Mouse (Mus musculus) brain, adult 2 months (tissue): Measurements from ENCODE around the gene Smoc2.

ENCODE experiments used
- DNase-seq: peaks from one replicate; pipeline ENCODE4 v3.0.0; 2011; ENCODE audit warnings: low read depth, low spot score

Gene Smoc2

DNA sequence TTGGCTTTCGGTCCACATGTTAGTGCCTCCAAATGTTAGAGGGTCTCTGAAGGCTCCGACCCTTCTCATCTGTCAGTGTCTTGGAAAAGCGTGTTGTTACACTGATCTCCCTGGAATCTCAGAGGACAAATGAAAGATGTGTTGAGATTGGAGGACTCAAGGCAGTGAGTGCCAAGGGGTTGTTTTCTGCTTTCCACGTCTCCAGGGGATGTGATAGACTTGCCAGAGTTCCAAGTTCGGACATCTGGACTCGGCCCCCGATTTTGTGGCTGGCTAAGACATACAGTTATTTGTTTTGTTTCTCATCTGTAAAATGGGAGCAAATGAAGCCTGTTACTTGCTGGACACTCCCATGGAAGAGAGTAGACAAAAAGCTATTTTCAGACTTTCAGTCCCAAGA, 2.0 kb upstream of the Smoc2 start:
- DNase-seq, result no peak

DNA sequence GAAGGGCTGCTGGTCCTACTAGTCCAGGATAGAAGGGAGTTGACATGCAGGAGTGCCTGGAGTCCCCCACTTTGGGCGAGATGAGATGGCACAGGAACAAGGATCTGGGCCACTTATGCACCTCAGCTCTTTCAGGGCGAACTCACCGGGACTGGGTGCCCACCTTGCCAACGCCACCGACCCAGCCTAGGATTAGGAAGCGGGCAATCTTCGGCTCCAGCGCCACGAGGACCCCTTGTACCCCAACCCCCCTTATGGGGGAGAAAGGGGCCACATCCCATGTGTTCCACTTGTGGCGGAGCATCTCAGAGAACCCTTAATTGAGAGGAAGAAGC, 627 bp downstream of the Smoc2 start:
- no peak for DNase-seq

DNA sequence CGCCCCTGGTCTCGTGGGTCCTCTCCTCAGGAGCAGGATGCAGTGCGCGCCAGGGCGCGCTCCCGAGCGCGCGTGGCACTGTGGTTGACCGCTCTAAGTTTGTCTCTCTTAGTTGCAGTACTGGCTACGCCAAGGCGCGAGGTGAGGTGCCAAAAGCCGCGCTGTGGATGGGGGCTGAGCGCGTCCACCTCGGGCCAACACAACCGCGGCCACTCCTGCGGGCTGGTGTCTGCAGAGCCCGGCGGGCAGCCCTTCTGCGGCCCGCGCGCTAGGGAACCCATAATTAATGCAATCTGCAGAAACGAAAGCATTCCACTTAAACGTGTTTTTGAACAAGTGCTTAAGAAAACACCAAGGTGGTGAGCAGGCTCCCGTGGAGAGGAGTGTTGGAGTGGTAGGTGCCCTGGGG, 1.1 kb downstream of the Smoc2 start:
- no peak for DNase-seq

DNA sequence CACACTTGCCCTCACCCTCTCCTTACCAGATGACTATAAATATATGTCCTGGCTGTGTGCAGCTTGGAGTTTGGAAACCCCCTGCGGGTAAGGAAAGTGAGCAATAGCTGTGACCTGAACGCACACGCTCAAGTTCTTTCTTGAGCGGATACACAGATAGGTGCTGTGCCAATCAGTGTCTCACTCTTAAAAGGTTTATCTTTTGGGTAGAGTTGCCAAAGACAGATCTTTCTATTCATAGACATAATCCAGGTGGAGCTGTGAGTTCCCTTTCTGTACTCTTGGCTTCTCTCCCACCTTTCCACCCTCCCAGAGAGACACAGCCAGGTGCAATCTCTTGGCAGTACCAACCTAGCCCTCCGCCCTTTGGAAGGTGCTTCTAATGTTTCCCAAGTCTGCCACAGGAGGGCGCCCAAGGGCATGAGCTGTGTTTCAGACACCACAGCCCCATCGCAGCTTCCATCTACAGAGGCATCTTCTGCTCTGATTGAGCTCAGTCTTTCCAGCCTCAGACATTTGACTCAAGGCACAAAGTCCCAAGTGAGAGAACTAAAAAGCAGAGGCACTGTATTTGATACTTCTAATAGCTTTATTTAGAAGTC, 8.8 kb downstream of the Smoc2 start:
- peak; percentile 79 for DNase-seq

DNA sequence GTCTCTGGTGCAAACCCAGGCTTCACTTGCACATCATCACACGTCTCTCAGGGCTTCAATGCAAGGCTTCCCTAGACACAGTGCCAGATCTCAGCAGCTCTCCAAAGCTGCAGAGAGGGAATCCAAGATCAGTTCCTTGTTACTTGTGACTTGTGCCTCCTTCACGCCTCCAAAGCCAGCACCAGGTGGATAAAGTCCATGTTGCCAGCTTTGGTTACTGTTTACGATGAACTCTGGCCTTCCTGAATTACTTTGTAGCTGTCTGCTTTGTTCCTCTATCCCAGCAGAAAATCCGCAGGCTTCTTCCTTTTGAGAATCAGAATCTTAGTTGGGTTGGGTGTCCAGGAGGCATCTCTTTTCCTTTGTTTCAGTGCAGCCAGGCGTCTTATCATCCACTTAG, 14.3 kb downstream of the Smoc2 start:
- no peak for DNase-seq

DNA sequence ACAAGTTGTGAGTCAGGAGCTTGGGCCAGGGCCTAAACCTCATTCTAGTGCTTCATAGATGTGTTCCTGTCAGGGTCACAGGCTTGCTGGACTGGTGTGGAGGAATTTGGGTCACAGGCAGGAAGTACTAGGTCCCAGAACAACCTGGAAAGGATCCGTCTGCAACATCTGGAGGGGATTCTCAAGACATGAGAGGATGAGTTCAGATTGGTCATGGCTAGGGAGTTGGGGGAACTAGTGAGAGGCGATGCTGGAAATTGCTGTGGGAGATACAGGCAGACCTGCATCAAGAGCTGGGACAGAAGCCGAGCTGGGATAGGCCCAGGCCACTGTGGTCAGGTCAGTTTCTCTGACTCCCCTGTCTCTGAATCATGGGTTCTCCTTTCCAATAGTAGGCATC, 15.8 kb downstream of the Smoc2 start:
- no peak for DNase-seq

DNA sequence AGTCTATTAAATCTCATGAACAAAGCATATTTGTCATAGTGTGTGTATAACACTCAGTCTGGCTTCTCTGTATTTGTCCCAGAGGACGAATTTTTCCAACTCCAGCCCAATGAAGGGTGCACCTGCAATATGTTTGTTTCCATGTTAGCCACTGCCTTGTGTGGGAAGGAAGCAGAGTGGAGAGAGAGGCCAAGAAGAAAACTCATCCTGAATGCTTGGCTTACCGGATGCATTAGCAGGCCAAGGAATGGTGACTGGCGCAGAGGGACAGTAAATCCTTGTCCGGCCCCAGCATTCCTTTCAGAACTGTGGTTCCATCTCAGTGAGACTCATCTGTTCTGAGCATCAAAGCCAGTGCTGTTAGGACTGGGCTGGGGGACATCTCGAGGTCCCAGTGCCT, 21.1 kb downstream of the Smoc2 start:
- DNase-seq, result no peak

DNA sequence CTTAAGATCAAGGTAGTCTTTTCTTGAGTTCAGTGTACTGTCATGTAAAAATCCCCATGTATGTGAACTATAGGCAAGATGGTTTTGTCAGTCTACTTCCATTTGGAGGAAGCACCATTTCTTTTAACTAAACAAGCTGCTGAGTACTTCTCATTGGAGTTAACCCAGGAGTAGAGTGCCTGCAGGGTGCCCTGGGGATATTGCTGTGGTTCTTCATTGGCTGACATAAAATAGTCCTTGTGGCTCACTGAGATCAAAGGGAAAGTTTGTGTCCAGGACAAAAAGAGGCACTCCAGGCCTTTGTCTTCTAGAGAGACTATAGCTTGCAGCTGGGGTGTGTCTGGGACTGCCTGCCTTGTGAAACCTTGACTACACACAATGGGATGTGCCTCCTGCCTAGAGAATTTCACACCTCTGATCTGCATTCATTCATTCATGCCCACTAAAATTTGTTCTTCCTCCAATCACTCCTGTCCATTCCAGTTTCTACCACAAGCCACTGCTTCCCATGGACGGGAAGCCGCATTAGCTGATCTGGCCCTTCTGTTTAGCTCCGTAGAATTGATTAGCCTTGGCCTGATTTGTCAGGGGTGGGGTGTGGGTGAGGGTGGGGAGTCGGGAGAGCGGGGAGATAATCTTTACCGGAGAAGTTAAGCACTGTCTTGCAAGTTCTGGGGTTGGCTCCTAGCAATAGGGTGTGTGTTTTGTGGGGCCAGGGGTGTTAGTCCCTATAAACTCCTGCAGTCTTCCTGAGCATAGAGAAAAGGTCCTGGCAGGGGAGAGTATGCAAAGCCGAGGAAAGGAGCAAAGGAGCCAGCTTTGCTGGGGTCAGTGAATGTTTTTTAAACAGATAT, 22.4 kb downstream of the Smoc2 start:
- DNase-seq, result no peak

DNA sequence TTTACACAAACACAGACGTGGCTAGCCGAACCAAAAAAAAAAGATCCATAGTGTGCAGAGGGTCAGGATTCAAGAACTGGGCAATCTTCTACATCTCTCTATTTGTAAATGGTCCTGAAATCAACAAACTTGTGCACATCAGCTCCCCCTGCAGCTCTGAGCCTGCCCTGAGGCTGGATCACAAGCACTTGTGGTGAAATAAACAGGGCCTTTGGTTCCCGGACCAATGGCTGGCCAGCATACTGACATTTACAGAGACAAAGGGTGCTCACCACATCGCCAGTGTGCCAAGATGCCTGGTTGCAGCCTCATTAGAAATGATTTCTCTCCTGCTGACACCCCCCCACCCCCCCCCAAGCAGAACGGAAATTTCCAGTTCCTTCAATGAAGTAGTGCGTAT, 23.1 kb downstream of the Smoc2 start:
- no peak for DNase-seq

DNA sequence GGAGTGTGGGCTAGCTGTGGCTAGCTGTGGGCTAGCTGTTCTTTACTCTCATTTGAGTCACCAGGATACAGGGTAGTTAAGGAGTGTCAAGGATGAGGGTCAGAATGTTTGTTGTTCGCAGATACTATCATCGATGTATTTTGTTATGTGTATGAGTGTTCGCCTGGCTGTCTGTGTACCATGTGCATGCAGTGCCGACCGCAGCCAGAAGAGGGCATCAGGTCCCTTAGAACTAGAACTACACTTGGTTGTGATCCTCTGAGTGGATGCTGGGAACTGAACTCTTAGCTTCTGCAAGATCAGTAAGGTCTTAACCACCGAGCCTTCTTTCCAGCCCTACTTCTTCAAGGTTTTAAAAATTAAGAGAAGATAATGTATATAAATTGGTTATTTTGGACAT, 24.4 kb downstream of the Smoc2 start:
- no peak for DNase-seq

DNA sequence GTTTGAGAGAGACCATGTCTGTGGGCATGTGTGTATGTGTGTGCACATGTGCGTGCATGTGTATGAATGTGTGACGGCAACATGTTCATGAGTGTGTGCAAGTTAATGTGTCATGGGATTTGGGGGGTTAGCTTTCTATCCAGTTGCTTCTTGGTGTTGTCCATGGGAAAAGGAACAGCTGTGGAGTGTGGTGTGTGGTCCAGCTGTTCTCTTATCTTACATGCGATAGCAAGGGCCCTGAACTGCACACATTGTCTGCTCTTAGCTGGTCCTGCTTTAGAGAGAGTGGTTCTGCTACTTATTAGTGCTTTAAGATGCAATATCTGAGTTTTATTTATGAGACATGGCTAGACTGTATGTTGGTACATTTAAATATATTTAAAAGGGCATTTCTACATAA, 30.6 kb downstream of the Smoc2 start:
- no peak for DNase-seq

DNA sequence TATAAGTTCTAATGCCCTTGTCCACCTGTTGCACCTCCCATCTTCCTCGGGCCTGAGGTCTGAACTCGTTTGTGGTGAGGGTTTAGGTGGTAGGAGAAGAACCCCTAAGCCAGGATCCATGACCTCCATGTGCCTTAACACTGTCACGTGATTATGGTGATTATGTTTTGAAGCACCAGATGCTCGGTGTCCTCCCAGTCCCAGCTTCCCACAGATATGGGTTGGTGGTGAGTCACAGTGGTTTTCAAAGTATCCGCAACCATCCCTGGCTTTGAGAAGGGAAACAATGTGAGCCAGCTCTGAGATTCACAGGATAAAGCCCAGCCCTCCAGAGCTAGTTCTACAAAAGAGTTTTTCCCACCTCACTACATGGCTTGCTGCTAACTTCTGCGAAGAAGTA, 33.1 kb downstream of the Smoc2 start:
- DNase-seq, result peak; percentile 56

DNA sequence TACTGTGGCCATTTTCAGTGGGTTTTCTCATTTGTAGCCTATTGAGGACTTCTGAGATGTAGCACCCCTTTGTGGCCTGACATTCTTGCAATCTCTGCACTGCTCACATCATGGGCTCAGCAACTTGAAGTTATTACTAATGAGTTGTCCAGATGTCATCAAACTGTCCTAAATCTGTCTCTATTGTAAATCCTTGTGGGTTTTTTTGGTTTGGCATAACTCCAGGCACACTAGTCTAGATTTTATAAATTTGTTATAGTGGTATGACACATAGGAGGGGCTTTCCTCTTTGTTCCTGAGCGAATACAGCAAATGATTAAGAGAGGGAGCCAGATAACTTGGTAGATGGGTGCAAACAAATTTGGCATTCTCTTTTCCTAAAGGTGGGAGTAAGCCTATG, 35.0 kb downstream of the Smoc2 start:
- DNase-seq, result no peak

DNA sequence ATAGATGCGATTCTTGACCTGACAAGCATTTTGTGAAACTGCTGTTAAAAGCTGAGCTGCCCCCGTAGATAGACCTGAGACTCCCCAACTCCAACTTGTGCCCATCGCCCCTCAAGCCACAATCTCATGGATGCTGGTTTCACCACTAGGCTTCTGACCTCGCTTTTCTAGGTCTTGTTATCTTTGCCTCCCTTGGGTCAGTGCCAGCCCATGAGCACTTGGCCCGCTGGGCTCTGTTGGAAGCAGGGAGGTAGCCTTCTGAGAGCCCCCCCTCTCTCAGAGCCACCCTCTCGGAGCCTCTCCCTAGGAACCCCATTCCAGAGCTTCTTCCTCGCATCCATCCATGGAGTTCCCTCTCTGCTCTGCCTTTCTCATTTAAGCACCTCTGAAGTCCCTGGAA, 37.2 kb downstream of the Smoc2 start:
- no peak for DNase-seq

DNA sequence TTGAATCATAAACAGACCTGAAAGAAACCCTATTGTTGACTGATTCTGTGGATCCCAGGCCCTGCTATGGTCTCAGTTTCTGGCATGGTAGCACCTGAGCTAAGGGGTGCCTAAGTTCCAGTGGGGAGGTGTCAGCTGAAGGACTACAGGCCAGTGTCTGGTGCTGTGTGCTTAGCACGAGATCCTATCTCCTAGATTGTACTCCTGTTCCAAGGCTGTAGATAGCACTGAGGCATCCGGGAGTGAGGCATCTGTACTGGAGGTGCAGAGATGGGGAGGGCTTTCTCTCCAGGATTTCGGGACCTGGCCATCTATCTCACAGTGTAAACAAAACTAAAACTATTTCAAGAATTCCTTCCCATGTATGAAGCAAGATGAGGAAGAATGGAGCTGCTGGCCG, 38.1 kb downstream of the Smoc2 start:
- DNase-seq, result no peak

DNA sequence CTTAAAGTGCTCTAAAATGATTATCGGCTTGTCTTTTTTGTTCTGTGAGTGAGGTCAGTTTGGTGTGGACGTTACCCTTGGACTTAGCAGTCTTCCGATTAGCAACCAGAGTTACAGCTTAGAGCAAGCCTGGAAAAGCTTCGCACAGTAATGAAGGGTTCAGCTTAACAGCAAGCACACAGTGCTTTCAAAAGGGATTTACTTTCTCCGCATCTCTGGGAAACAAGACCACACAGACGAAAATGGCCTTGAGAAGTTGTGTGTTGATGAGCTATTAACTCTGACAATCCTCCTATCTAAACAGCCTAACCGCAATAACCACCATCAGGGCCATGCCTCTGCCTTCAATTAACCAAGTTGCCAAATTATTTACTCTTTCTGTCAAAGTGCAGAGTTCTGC, 46.9 kb downstream of the Smoc2 start:
- no peak for DNase-seq

DNA sequence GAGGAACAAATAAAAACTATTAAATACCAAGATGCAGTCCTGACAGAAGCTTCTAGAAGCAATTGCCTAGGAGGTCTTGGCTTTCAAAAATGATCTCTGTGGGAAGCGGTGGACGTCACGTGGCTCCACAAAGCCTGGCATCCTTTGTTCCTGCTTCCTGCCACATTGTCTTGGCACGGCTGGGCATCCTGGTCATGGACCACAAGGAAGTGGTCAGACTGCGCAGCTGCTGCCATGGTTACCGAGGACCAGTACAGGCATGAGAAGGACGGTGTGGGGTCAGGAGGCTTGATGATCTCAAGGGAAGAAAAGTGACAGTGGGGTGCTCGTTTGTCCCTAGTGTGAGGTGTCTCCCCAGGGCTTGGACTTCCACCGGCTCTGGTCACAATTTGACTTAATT, 48.7 kb downstream of the Smoc2 start:
- DNase-seq, result peak; percentile 33

DNA sequence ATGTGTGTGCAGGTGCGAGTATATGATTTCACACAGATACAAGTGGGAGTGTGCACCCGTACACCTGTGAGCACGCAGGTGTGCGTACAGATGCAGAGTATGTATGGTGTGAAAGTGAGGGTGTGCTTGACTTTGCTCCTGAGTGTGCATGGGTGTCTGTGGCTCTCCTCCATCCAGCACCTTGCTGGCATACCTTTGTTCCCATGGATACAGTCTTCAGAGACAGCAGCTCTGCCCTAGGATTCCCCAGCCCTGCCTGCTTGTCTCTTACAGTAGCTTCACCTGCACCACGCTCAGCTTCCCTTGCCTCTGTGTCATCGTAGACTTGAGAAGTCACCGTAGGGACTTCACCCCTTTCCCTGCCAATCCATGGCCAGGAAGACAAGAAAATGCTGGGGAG, 51.2 kb downstream of the Smoc2 start:
- DNase-seq, result peak; percentile 25

DNA sequence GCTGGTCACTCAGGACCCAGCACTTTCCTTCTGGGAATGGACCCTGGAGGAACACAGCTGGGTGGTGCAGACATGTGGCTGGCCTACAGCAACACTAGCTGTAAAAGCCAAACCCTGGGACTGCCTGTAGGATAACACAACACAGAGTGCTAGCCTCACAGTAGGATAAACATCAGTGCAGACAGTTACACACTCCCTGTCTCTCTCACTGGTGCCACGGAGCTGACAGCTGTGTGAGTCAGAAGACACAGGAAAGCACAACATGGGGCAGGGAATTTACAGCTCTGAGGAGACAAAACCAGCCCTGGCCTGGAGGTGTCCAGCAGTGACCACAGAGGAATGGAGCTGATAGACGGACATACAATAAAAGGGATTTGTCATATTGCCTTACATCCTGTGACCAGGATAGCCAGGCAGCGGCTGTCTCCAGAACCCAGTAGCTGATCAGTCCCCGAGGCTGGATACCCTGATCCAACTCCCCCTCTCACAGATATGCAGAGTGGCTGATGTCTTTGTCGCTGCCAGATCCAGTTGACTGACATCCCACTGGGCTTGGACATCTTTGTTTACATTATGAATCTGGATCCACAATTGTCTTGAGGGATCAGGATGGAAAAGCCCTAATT, 60.7 kb downstream of the Smoc2 start:
- DNase-seq, result no peak

DNA sequence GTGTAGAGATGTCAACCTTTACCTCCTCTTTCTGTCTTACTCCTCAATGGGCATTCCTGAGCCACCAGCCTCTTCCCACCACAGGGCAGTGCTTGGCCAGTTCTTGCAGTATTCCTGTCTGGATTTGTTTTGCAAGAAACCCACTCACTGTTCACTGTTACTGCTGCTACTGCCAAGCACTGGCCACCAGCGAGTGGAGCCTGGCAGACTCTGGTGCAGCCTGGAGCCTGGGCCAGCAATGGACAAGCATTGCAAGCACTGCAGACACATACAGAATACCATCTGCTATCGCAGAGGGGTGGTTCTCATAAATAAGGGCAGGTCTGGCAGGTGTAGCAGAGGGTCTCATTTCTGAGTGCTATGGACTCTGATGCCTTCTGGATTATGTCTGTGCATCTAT, 61.4 kb downstream of the Smoc2 start:
- no peak for DNase-seq

DNA sequence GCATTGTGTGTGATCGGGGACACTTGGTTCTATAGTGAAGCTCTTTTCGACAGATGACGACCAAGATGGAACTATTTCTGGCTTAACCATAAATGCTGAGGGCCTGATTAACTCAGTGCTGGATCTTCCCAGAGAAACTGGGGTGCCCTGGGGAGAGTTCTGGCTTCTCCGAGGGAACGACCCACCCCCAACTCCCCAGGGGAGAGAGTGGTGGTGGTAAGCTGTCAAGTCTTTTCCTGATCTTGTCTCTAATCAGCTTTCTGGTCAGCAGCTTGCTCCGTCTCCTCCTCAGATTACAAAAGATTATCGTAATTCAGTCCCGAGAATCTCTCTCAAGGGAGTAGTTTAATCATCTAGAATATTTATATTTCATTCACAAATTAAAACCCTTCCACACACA, 63.2 kb downstream of the Smoc2 start:
- no peak for DNase-seq

DNA sequence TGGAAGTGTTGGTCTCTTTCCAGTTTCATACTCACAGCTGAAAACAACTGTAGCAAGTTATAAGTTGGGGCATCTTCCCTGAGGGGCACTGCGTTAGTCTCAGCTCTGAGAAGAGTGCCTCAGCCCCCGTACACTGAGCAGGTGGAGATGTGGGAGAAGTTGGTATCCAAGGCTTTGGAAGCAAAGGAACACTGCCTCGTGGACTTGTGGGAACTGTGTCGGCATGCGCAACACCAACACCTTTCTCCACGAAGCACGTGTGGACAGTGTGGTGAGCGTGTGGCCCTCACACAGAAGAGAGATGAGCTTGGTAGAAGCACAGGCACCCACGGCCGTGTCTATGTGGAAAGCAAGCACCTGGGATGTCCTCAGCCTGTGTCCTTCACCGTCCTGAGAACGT, 64.1 kb downstream of the Smoc2 start:
- DNase-seq, result peak; percentile 36

DNA sequence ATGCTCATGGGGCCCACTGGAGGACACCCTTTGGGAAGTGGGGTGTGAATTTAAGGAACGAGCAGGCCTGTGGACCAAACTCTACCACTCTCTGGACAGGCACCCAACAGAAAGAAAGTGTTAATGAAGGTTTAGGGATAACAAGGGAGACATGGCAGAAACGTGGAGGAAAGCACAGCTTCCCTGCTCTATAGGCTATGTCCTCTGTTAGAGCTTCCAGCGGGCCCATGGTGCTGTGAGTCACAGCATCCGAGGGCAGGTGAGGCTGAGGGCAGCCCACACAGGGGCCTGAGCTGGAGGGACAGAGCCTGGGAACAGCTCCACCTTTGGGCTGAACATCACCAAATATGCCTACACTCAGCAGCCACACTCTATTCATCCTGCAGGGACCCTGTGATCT, 66.2 kb downstream of the Smoc2 start:
- DNase-seq, result no peak
